Mouse (Mus musculus) left cerebral cortex, postnatal 14 days (tissue): ENCODE results near the gene Apod. TPM values are rescaled to one million over a fixed set of nuclear protein-coding genes. Genes with fewer than 3 reads are reported as not detected.

ENCODE experiments used
- microRNA-seq, 2 experiments: library from miRNA; unstranded; fragments of <30 nt; microRNA quantifications; one replicate each; pipeline ENCODE4 v1.2.0; 2022
- total RNA-seq, 2 experiments: library from RNA; stranded (reverse); gene quantifications; 2 replicates each; pipeline ENCODE4 v1.2.3; 2021

The Apod gene
- total RNA-seq, 2 experiments from 2014 or later, result 61.1 to 71.1 TPM

Small RNAs within 50 kb of the gene (microRNA-seq; reads per million reads assigned to microRNA genes)
- gene Gm27415, result 0 reads per million in 2 experiments

Other genes with a start within 250 kb of the Apod start
- 10 to 100 TPM; 20.4 to 21.3 TPM for gene Xxylt1, start 233.4 kb downstream of the Apod start, total RNA-seq
- 10 to 100 TPM; 90.5 to 99.9 TPM for gene Acap2, start 113.6 kb downstream of the Apod start, total RNA-seq
- gene Ppp1r2, start 39.5 kb downstream of the Apod start, total RNA-seq, result 10 to 100 TPM; 70.6 to 78.2 TPM
- 100 to 1,000 TPM; 233 to 253 TPM for gene Bdh1, start 107.5 kb upstream of the Apod start, total RNA-seq